Mouse (Mus musculus) hindbrain, postnatal 0 days (tissue): ENCODE data around the gene Gid4. TPM values are rescaled to one million over a fixed set of nuclear protein-coding genes. Genes with fewer than 3 reads are reported as not detected.

Experiments
- ATAC-seq: fragments of 200-750 bp; cut with Nextera tagmentation; 2 replicates; pipeline ENCODE4 v1.8.0; 2017; ENCODE audit warnings: mild to moderate bottlenecking, moderate TSS enrichment, moderate library complexity
- DNase-seq: peaks from one replicate; pipeline ENCODE4 v3.0.0-alpha.2; 2015; ENCODE audit warnings: low spot score
- H3K27ac ChIP-seq: fragments of 300-500 bp; sonication (generic); 2 replicates; pipeline ENCODE4 v1.5.1; 2014; ENCODE audit warnings: mild to moderate bottlenecking
- H3K27me3 ChIP-seq: fragments of 300-500 bp; sonication (generic); 2 replicates; pipeline ENCODE4 v1.6.1; 2014; ENCODE audit warnings: low read length, mixed read lengths; ENCODE audit not compliant: insufficient read depth
- H3K36me3 ChIP-seq: fragments of 300-500 bp; sonication (generic); 2 replicates; pipeline ENCODE4 v1.6.1; 2014; ENCODE audit warnings: low read length, mixed read lengths; ENCODE audit not compliant: insufficient read depth
- H3K4me1 ChIP-seq: fragments of 300-500 bp; sonication (generic); 2 replicates; pipeline ENCODE4 v1.6.1; 2014; ENCODE audit warnings: antibody characterized with exemption, low read length, mixed read lengths; ENCODE audit not compliant: insufficient read depth
- H3K4me2 ChIP-seq: fragments of 300-500 bp; sonication (generic); 2 replicates; pipeline ENCODE4 v1.6.1; 2014; ENCODE audit warnings: low read depth, mild to moderate bottlenecking, low read length, moderate library complexity, mixed read lengths
- H3K4me3 ChIP-seq: fragments of 300-500 bp; sonication (generic); 2 replicates; pipeline ENCODE4 v1.5.1; 2014; ENCODE audit warnings: low read length
- H3K9ac ChIP-seq: fragments of 300-500 bp; sonication (generic); replicated peaks from 2 replicates; pipeline ENCODE4 v1.6.1; 2014; ENCODE audit warnings: mild to moderate bottlenecking, low read length, moderate library complexity, mixed read lengths
- H3K9me3 ChIP-seq: fragments of 300-500 bp; sonication (generic); 2 replicates; pipeline ENCODE4 v1.6.1; 2016; ENCODE audit warnings: low read length, mixed read lengths
- CTCF ChIP-seq: IDR thresholded peaks from 2 replicates; pipeline ENCODE4 v1.5.1; 2016; ENCODE audit warnings: antibody characterized with exemption, control low read depth, low read depth
- WGBS: fragments of 180-500 bp; shearing (Covaris S2); extraction: QIAGEN DNeasy Blood & Tissue Kit; methylation state at CpG from one replicate; pipeline ENCODE4 v1.1.7; 2014; 5-methylcytosine and 5-hydroxymethylcytosine counted together
- polyA plus RNA-seq: library from polyadenylated mRNA; unstranded; fragments of >200 nt; fragmentation: Nextera tagmentation; extraction: Ambion mirVana; gene quantifications from 2 replicates; pipeline ENCODE4 v1.2.1, GENCODE M21; 2015
- total RNA-seq: library from RNA; depleted of rRNA; stranded (reverse); fragments of >200 nt; gene quantifications from 2 replicates; pipeline ENCODE4 v1.2.3, GENCODE M21; 2014

Gid4 gene
- total and polyA plus RNA-seq, 2 experiments from 2014 or later: 19.7 to 29.8 TPM

GRCm38 (mm10) chr11:60412173-60412572 lies 4.8 kb upstream of the Gid4 start:
- Histone ChIP-seq H3K9ac (no peak overlapping the region), H3K4me1 (peaks cover 6% of the 10 kb centered on the region), H3K4me2 (no peak overlapping the region), H3K27me3 (no peaks in the 10 kb centered on the region), H3K4me3 (no peak overlapping the region), H3K9me3 (no peaks in the 10 kb centered on the region), H3K36me3 (peaks cover 5% of the 10 kb centered on the region; the same call in 1 of the 2 replicates), H3K27ac (no peak overlapping the region)
- ATAC-seq (no peak), DNase-seq (peak; percentile 95)
- 10% methylated on average over 3 of the region's 3 CpGs for WGBS
- TF ChIP-seq CTCF: peak; percentile 77

GRCm38 (mm10) chr11:60412921-60413320 lies 4.0 kb upstream of the Gid4 start:
- Histone ChIP-seq H3K9ac (no peak overlapping the region), H3K27me3 (no peaks in the 10 kb centered on the region), H3K4me2 (no peak overlapping the region), H3K4me1 (peaks cover 6% of the 10 kb centered on the region), H3K27ac (no peak overlapping the region), H3K4me3 (no peak overlapping the region), H3K36me3 (peaks cover 5% of the 10 kb centered on the region; the same call in 1 of the 2 replicates), H3K9me3 (no peaks in the 10 kb centered on the region)
- 86% methylated on average over 2 of the region's 2 CpGs for WGBS
- TF ChIP-seq CTCF: no peak
- DNase-seq (no peak), ATAC-seq (no peak)

GRCm38 (mm10) chr11:60416590-60416962 lies 369 bp upstream of the Gid4 start:
- Histone ChIP-seq H3K36me3 (no peaks in the 10 kb centered on the region), H3K9me3 (no peaks in the 10 kb centered on the region), H3K27me3 (no peaks in the 10 kb centered on the region), H3K4me2 (peak overlapping the region; percentile 93), H3K27ac (peak overlapping the region; percentile 73), H3K4me1 (peaks cover 17% of the 10 kb centered on the region), H3K4me3 (peak overlapping the region; percentile 91), H3K9ac (peak overlapping the region; percentile 69)
- DNase-seq (no peak), ATAC-seq (no peak)
- under 1% methylated on average over 21 of the region's 21 CpGs for WGBS
- no peak for TF ChIP-seq CTCF

- WGBS: under 1% methylated on average over 34 of the region's 39 CpGs
- ATAC-seq: peak; percentile 46
- Histone ChIP-seq H3K36me3 (no peaks in the 10 kb centered on the region), H3K4me1 (peaks cover 17% of the 10 kb centered on the region), H3K9me3 (no peaks in the 10 kb centered on the region), H3K4me2 (peak within 1 kb of the TSS; percentile 93), H3K27ac (peak within 1 kb of the TSS; percentile 89), H3K27me3 (no peaks in the 10 kb centered on the region), H3K4me3 (peak within 1 kb of the TSS; percentile 91), H3K9ac (peak within 1 kb of the TSS; percentile 92)
- peak; percentile 36 for DNase-seq
- TF ChIP-seq CTCF: no peak
Measured at GRCm38 (mm10) chr11:60417717-60418472, 950 bp downstream of the Gid4 start, which contains the start of gene Atpaf2. Atpaf2 (minus strand) TSS chr11:60418457.

GRCm38 (mm10) chr11:60418473-60418803 lies 1.5 kb downstream of the Gid4 start:
- Histone ChIP-seq H3K4me1 (peaks cover 17% of the 10 kb centered on the region), H3K9ac (peak overlapping the region; percentile 92), H3K4me3 (peak overlapping the region; percentile 91), H3K27me3 (no peaks in the 10 kb centered on the region), H3K4me2 (peak overlapping the region; percentile 93), H3K9me3 (no peaks in the 10 kb centered on the region), H3K27ac (peak overlapping the region; percentile 89), H3K36me3 (no peaks in the 10 kb centered on the region)
- DNase-seq (no peak), ATAC-seq (no peak)
- WGBS: 29% methylated on average over 6 of the region's 6 CpGs
- TF ChIP-seq CTCF: no peak

GRCm38 (mm10) chr11:60422046-60422668 lies 5.2 kb downstream of the Gid4 start:
- Histone ChIP-seq H3K9ac (no peak overlapping the region), H3K36me3 (peaks cover 7% of the 10 kb centered on the region; the same call in 1 of the 2 replicates), H3K4me3 (no peak overlapping the region), H3K4me1 (peaks cover 10% of the 10 kb centered on the region; the same call in 1 of the 2 replicates), H3K4me2 (no peak overlapping the region), H3K27ac (no peak overlapping the region), H3K9me3 (no peaks in the 10 kb centered on the region), H3K27me3 (no peaks in the 10 kb centered on the region)
- DNase-seq (peak; percentile 47), ATAC-seq (no peak)
- 70% methylated on average over 5 of the region's 6 CpGs for WGBS
- peak; percentile 50 for TF ChIP-seq CTCF
